Mouse (Mus musculus) hindbrain, embryonic 15.5 days (tissue): Measurements from ENCODE around the gene Med11. TPM values are rescaled to one million over a fixed set of nuclear protein-coding genes. Genes with fewer than 3 reads are reported as not detected.

Source experiments
- ATAC-seq: fragments of 200-750 bp; cut with Nextera tagmentation; 2 replicates; pipeline ENCODE4 v1.8.0; 2017; ENCODE audit warnings: low read depth, moderate number of reproducible peaks, moderate TSS enrichment; ENCODE audit not compliant: low FRiP score
- H3K27ac ChIP-seq: fragments of 300-500 bp; sonication (generic); replicated peaks from 2 replicates; pipeline ENCODE4 v1.5.1; 2015; ENCODE audit warnings: mild to moderate bottlenecking, inconsistent platforms
- H3K27me3 ChIP-seq: fragments of 300-500 bp; sonication (generic); 2 replicates; pipeline ENCODE4 v1.6.1; 2015; ENCODE audit warnings: control low read depth, inconsistent platforms
- H3K36me3 ChIP-seq: fragments of 300-500 bp; sonication (generic); 2 replicates; pipeline ENCODE4 v1.6.1; 2015; ENCODE audit warnings: control low read depth, inconsistent platforms
- H3K4me1 ChIP-seq: fragments of 300-500 bp; sonication (generic); replicated peaks from 2 replicates; pipeline ENCODE4 v1.6.1; 2015; ENCODE audit warnings: control low read depth, inconsistent platforms
- H3K4me2 ChIP-seq: fragments of 300-500 bp; sonication (generic); 2 replicates; pipeline ENCODE4 v1.6.1; 2015; ENCODE audit warnings: moderate library complexity, mild to moderate bottlenecking, inconsistent platforms
- H3K4me3 ChIP-seq: fragments of 300-500 bp; sonication (generic); 2 replicates; pipeline ENCODE4 v1.5.1; 2015; ENCODE audit warnings: mild to moderate bottlenecking, inconsistent platforms
- H3K9ac ChIP-seq: fragments of 300-500 bp; sonication (generic); 2 replicates; pipeline ENCODE4 v1.6.1; 2015; ENCODE audit warnings: inconsistent platforms
- H3K9me3 ChIP-seq: fragments of 300-500 bp; sonication (generic); 2 replicates; pipeline ENCODE4 v1.6.1; 2016; ENCODE audit warnings: control low read depth, inconsistent platforms
- WGBS: fragments of 180-500 bp; shearing (Covaris S2); methylation state at CpG from one replicate; pipeline ENCODE4 v1.1.7; 2015; 5-methylcytosine and 5-hydroxymethylcytosine counted together
- microRNA-seq: library from miRNA; unstranded; fragments of <30 nt; microRNA quantifications from one replicate; pipeline ENCODE4, GENCODE M21; 2016
- polyA plus RNA-seq: library from polyadenylated mRNA; unstranded; fragments of >200 nt; fragmentation: Nextera tagmentation; extraction: Ambion mirVana; gene quantifications from 2 replicates; pipeline ENCODE4 v1.2.1, GENCODE M21; 2015

The Med11 gene
- polyA plus RNA-seq, 1 experiment from 2014 or later: 45.6 TPM

GRCm38 (mm10) chr11:70474872-70475534 lies 23.3 kb downstream of the Med11 start:
- Histone ChIP-seq H3K36me3 (no peaks in the 10 kb centered on the region), H3K9ac (no peak overlapping the region), H3K4me3 (no peak overlapping the region), H3K4me2 (no peak overlapping the region), H3K27me3 (no peaks in the 10 kb centered on the region), H3K27ac (no peak overlapping the region), H3K9me3 (no peaks in the 10 kb centered on the region), H3K4me1 (no peaks in the 10 kb centered on the region)
- WGBS: 82% methylated on average over 12 of the region's 12 CpGs
- no peak for ATAC-seq

GRCm38 (mm10) chr11:70485498-70485897 lies 33.8 kb downstream of the Med11 start:
- H3K9ac ChIP-seq: no peak overlapping the region
- H3K36me3 ChIP-seq: no peaks in the 10 kb centered on the region
- no peak for ATAC-seq
- H3K9me3 ChIP-seq: no peaks in the 10 kb centered on the region
- H3K4me1 ChIP-seq: no peaks in the 10 kb centered on the region
- 70% methylated on average over 2 of the region's 2 CpGs for WGBS
- H3K27ac ChIP-seq: no peak overlapping the region
- H3K4me3 ChIP-seq: no peak overlapping the region
- H3K4me2 ChIP-seq: no peak overlapping the region
- H3K27me3 ChIP-seq: no peaks in the 10 kb centered on the region

- no peak overlapping the region for H3K4me2 ChIP-seq
- no peaks in the 10 kb centered on the region for H3K36me3 ChIP-seq
- no peak overlapping the region for H3K27ac ChIP-seq
- ATAC-seq: no peak
- no peak overlapping the region for H3K4me3 ChIP-seq
- 52% methylated on average over 4 of the region's 4 CpGs for WGBS
- no peaks in the 10 kb centered on the region for H3K9me3 ChIP-seq
- no peaks in the 10 kb centered on the region for H3K27me3 ChIP-seq
- H3K9ac ChIP-seq: no peak overlapping the region
- H3K4me1 ChIP-seq: no peaks in the 10 kb centered on the region
Measured at GRCm38 (mm10) chr11:70487816-70488215, 36.1 kb downstream of the Med11 start.

- Histone ChIP-seq H3K27me3 (no peaks in the 10 kb centered on the region), H3K36me3 (no peaks in the 10 kb centered on the region), H3K27ac (no peak overlapping the region), H3K4me2 (no peak overlapping the region), H3K9me3 (no peaks in the 10 kb centered on the region), H3K4me1 (no peaks in the 10 kb centered on the region), H3K9ac (no peak overlapping the region), H3K4me3 (no peak overlapping the region)
- WGBS: 86% methylated on average over 3 of the region's 3 CpGs
- no peak for ATAC-seq
Measured at GRCm38 (mm10) chr11:70489138-70489537, 37.4 kb downstream of the Med11 start.

- Histone ChIP-seq H3K4me3 (no peak overlapping the region), H3K27me3 (no peaks in the 10 kb centered on the region), H3K9ac (no peak overlapping the region), H3K4me2 (no peak overlapping the region), H3K4me1 (no peaks in the 10 kb centered on the region), H3K27ac (no peak overlapping the region), H3K36me3 (no peaks in the 10 kb centered on the region), H3K9me3 (no peaks in the 10 kb centered on the region)
- WGBS: 90% methylated on average over 6 of the region's 6 CpGs
- no peak for ATAC-seq
Measured at GRCm38 (mm10) chr11:70489684-70490083, 38.0 kb downstream of the Med11 start.

- Histone ChIP-seq H3K27me3 (no peaks in the 10 kb centered on the region), H3K36me3 (no peaks in the 10 kb centered on the region), H3K9ac (no peak overlapping the region), H3K4me1 (no peaks in the 10 kb centered on the region), H3K4me2 (no peak overlapping the region), H3K27ac (no peak overlapping the region), H3K9me3 (no peaks in the 10 kb centered on the region), H3K4me3 (no peak overlapping the region)
- WGBS: 69% methylated on average over 14 of the region's 14 CpGs
- ATAC-seq: no peak
Measured at GRCm38 (mm10) chr11:70499566-70500475, 48.1 kb downstream of the Med11 start.

GRCm38 (mm10) chr11:70500476-70500812 lies 48.7 kb downstream of the Med11 start:
- no peak overlapping the region for H3K4me2 ChIP-seq
- no peaks in the 10 kb centered on the region for H3K9me3 ChIP-seq
- 95% methylated on average over 1 of the region's 1 CpGs for WGBS
- no peak overlapping the region for H3K9ac ChIP-seq
- no peak overlapping the region for H3K27ac ChIP-seq
- H3K4me1 ChIP-seq: no peaks in the 10 kb centered on the region
- no peaks in the 10 kb centered on the region for H3K36me3 ChIP-seq
- ATAC-seq: no peak
- H3K27me3 ChIP-seq: no peaks in the 10 kb centered on the region
- H3K4me3 ChIP-seq: no peak overlapping the region

- Histone ChIP-seq H3K9ac (no peak overlapping the region), H3K9me3 (no peaks in the 10 kb centered on the region), H3K4me1 (no peaks in the 10 kb centered on the region), H3K4me2 (no peak overlapping the region), H3K36me3 (no peaks in the 10 kb centered on the region), H3K27me3 (no peaks in the 10 kb centered on the region), H3K27ac (no peak overlapping the region), H3K4me3 (no peak overlapping the region)
- 76% methylated on average over 3 of the region's 3 CpGs for WGBS
- ATAC-seq: no peak
Measured at GRCm38 (mm10) chr11:70502018-70502417, 50.3 kb downstream of the Med11 start.

Small RNA genes within 50 kb of the gene (microRNA-seq; reads per million reads assigned to microRNA genes)
- gene Mir7115: not detected

Other genes with a start within 250 kb of the Med11 start
- 7.6 and 8.1 TPM in 2 replicates for gene Slc16a11, start 239.2 kb upstream of the Med11 start, polyA plus RNA-seq
- 14.3 and 16.5 TPM in 2 replicates for gene Slc16a13, start 230.9 kb upstream of the Med11 start, polyA plus RNA-seq
- 5.5 and 5.6 TPM in 2 replicates for gene Bcl6b, start 222.1 kb upstream of the Med11 start, polyA plus RNA-seq
- gene 0610010K14Rik, start 214.0 kb upstream of the Med11 start, polyA plus RNA-seq: 168 and 175 TPM in 2 replicates
- 13.7 TPM in 2 replicates for gene Gm21988, start 212.1 kb upstream of the Med11 start, polyA plus RNA-seq
- gene Rnasek, start 212.1 kb upstream of the Med11 start, polyA plus RNA-seq: 394 and 408 TPM in 2 replicates
- 1.2 and 1.7 TPM in 2 replicates for gene Alox12, start 196.6 kb upstream of the Med11 start, polyA plus RNA-seq
- gene Alox12e, start 129.3 kb upstream of the Med11 start, polyA plus RNA-seq: 0.08 TPM in 1 of 2 replicates, not detected in the other
- gene Alox15, start 99.9 kb upstream of the Med11 start, polyA plus RNA-seq: not detected in 2 replicates
- 30.7 and 33.6 TPM in 2 replicates for gene Pelp1, start 41.9 kb upstream of the Med11 start, polyA plus RNA-seq
- 50.3 and 57.5 TPM in 2 replicates for gene Arrb2, start 19.3 kb upstream of the Med11 start, polyA plus RNA-seq
- gene Zmynd15, start 7.5 kb downstream of the Med11 start, polyA plus RNA-seq: 0.77 and 0.90 TPM in 2 replicates
- gene Cxcl16, start 8.1 kb downstream of the Med11 start, polyA plus RNA-seq: 5.2 and 6.1 TPM in 2 replicates
- 3.4 and 4.0 TPM in 2 replicates for gene Tm4sf5, start 53.3 kb downstream of the Med11 start, polyA plus RNA-seq
- 0.42 TPM in 1 of 2 replicates, not detected in the other for gene Vmo1, start 62.7 kb downstream of the Med11 start, polyA plus RNA-seq
- gene Gltpd2, start 67.3 kb downstream of the Med11 start, polyA plus RNA-seq: 0.21 and 0.26 TPM in 2 replicates
- gene Psmb6, start 73.4 kb downstream of the Med11 start, polyA plus RNA-seq: 763 and 792 TPM in 2 replicates
- not detected in 2 replicates for gene Gm40193, start 81.0 kb downstream of the Med11 start, polyA plus RNA-seq
- 17.3 and 20.4 TPM in 2 replicates for gene Pld2, start 88.1 kb downstream of the Med11 start, polyA plus RNA-seq
- 18.1 and 20.5 TPM in 2 replicates for gene Mink1, start 111.0 kb downstream of the Med11 start, polyA plus RNA-seq
- gene 4930544D05Rik, start 163.9 kb downstream of the Med11 start, polyA plus RNA-seq: not detected in 2 replicates
- 0.24 and 0.51 TPM in 2 replicates for gene Chrne, start 167.3 kb downstream of the Med11 start, polyA plus RNA-seq
- 0.24 and 0.38 TPM in 2 replicates for gene Gp1ba, start 187.2 kb downstream of the Med11 start, polyA plus RNA-seq
- gene Rnf167, start 195.3 kb downstream of the Med11 start, polyA plus RNA-seq: 94.8 and 109 TPM in 2 replicates
- 167 and 176 TPM in 2 replicates for gene Slc25a11, start 195.6 kb downstream of the Med11 start, polyA plus RNA-seq
- gene Pfn1, start 202.7 kb downstream of the Med11 start, polyA plus RNA-seq: 722 and 792 TPM in 2 replicates
- 6.7 and 8.7 TPM in 2 replicates for gene Eno3, start 205.3 kb downstream of the Med11 start, polyA plus RNA-seq
- gene Spag7, start 217.5 kb downstream of the Med11 start, polyA plus RNA-seq: 152 and 164 TPM in 2 replicates
- gene Camta2, start 236.2 kb downstream of the Med11 start, polyA plus RNA-seq: 23.4 and 27.5 TPM in 2 replicates
- gene Inca1, start 248.2 kb downstream of the Med11 start, polyA plus RNA-seq: 1.8 and 1.9 TPM in 2 replicates
- gene Kif1c, start 248.6 kb downstream of the Med11 start, polyA plus RNA-seq: 1.7 and 1.9 TPM in 2 replicates